Mouse (Mus musculus): Measurements from ENCODE around the gene Zmiz1. TPM values are rescaled to one million over a fixed set of nuclear protein-coding genes. Genes with fewer than 3 reads are reported as not detected.

Zmiz1 gene
- polyA plus RNA-seq, 1 experiment from 2014 or later: 31.3 TPM

- H3K9ac ChIP-seq (ENCODE audit: low read length): 0 out of 2 replicates have a peak overlapping the region, but pooled peaks have one; percentile 35
- peaks cover 34 to 46% of the 10 kb centered on the region in 2 experiments for H3K4me1 ChIP-seq (ENCODE audit: control insufficient read depth in 2 of 2, insufficient read depth in 2 of 2, low read length in 2 of 2)
- H3K36me3 ChIP-seq (ENCODE audit: control insufficient read depth, insufficient read depth, low read length): no peaks in the 10 kb centered on the region
- no peak overlapping the region for H3K4me3 ChIP-seq (ENCODE audit: control insufficient read depth in 1 of 2, insufficient read depth in 1 of 2, low read depth in 1 of 2, low read length in 2 of 2)
- peak; percentile 75 for ATAC-seq (ENCODE audit: insufficient number of reproducible peaks, insufficient read depth, low FRiP score, low read depth)
- no peaks in the 10 kb centered on the region for H3K9me3 ChIP-seq (ENCODE audit: control insufficient read depth, low read length)
- peak overlapping the region; percentile 44 to 67; a peak in 3 of 4 replicates for H3K27ac ChIP-seq (replicated peaks in 1 of 2; ENCODE audit: control insufficient read depth in 1 of 2, insufficient read depth in 1 of 2, low read depth in 2 of 2, low read length in 2 of 2)
- no peaks in the 10 kb centered on the region for H3K27me3 ChIP-seq (ENCODE audit: control insufficient read depth, insufficient read depth, low read length)
- H3K4me2 ChIP-seq (ENCODE audit: low read length): 0 out of 2 replicates have a peak overlapping the region, but pooled peaks have one; percentile 0
- whole genome bisulfite sequencing: 16% methylated on average over 13 of the region's 13 CpGs
These were observed 37.4 kb upstream of the Zmiz1 start for GRCm38 (mm10) chr14:25421596-25422001.

GRCm38 (mm10) chr14:25422946-25423345 lies 36.0 kb upstream of the Zmiz1 start:
- Histone ChIP-seq H3K27ac (replicated peaks in 1 of 2; ENCODE audit: control insufficient read depth in 1 of 2, insufficient read depth in 1 of 2, low read depth in 2 of 2, low read length in 2 of 2) (no peak overlapping the region), H3K27me3 (ENCODE audit: control insufficient read depth, insufficient read depth, low read length) (no peaks in the 10 kb centered on the region), H3K4me1 (ENCODE audit: control insufficient read depth in 2 of 2, insufficient read depth in 2 of 2, low read length in 2 of 2) (peaks cover 25 to 38% of the 10 kb centered on the region in 2 experiments), H3K9me3 (ENCODE audit: control insufficient read depth, low read length) (no peaks in the 10 kb centered on the region), H3K4me2 (ENCODE audit: low read length) (no peak overlapping the region), H3K9ac (ENCODE audit: low read length) (no peak overlapping the region), H3K4me3 (ENCODE audit: control insufficient read depth in 1 of 2, insufficient read depth in 1 of 2, low read depth in 1 of 2, low read length in 2 of 2) (no peak overlapping the region), H3K36me3 (ENCODE audit: control insufficient read depth, insufficient read depth, low read length) (no peaks in the 10 kb centered on the region)
- no peak for ATAC-seq (ENCODE audit: insufficient number of reproducible peaks, insufficient read depth, low FRiP score, low read depth)
- WGBS: 81% methylated on average over 1 of the region's 1 CpGs

- WGBS: 25% methylated on average over 7 of the region's 7 CpGs
- ATAC-seq (ENCODE audit: insufficient number of reproducible peaks, insufficient read depth, low FRiP score, low read depth): no peak
- Histone ChIP-seq H3K4me1 (ENCODE audit: control insufficient read depth in 2 of 2, insufficient read depth in 2 of 2, low read length in 2 of 2) (peaks cover 25 to 38% of the 10 kb centered on the region in 2 experiments), H3K27ac (replicated peaks in 1 of 2; ENCODE audit: control insufficient read depth in 1 of 2, insufficient read depth in 1 of 2, low read depth in 2 of 2, low read length in 2 of 2) (no peak overlapping the region), H3K9me3 (ENCODE audit: control insufficient read depth, low read length) (no peaks in the 10 kb centered on the region), H3K27me3 (ENCODE audit: control insufficient read depth, insufficient read depth, low read length) (no peaks in the 10 kb centered on the region), H3K36me3 (ENCODE audit: control insufficient read depth, insufficient read depth, low read length) (no peaks in the 10 kb centered on the region), H3K9ac (ENCODE audit: low read length) (no peak overlapping the region), H3K4me3 (ENCODE audit: control insufficient read depth in 1 of 2, insufficient read depth in 1 of 2, low read depth in 1 of 2, low read length in 2 of 2) (no peak overlapping the region), H3K4me2 (ENCODE audit: low read length) (no peak overlapping the region)
These were observed 35.1 kb upstream of the Zmiz1 start for GRCm38 (mm10) chr14:25423721-25424443.

- no peak for ATAC-seq (ENCODE audit: insufficient number of reproducible peaks, insufficient read depth, low FRiP score, low read depth)
- H3K27ac ChIP-seq (replicated peaks in 1 of 2; ENCODE audit: control insufficient read depth in 1 of 2, insufficient read depth in 1 of 2, low read depth in 2 of 2, low read length in 2 of 2): no peak overlapping the region
- H3K36me3 ChIP-seq (ENCODE audit: control insufficient read depth, insufficient read depth, low read length): no peaks in the 10 kb centered on the region
- H3K4me1 ChIP-seq (ENCODE audit: control insufficient read depth in 2 of 2, insufficient read depth in 2 of 2, low read length in 2 of 2): peaks cover 9 to 10% of the 10 kb centered on the region in 2 experiments
- no peak overlapping the region for H3K4me3 ChIP-seq (ENCODE audit: control insufficient read depth in 1 of 2, insufficient read depth in 1 of 2, low read depth in 1 of 2, low read length in 2 of 2)
- H3K9me3 ChIP-seq (ENCODE audit: control insufficient read depth, low read length): no peaks in the 10 kb centered on the region
- H3K4me2 ChIP-seq (ENCODE audit: low read length): no peak overlapping the region
- H3K27me3 ChIP-seq (ENCODE audit: control insufficient read depth, insufficient read depth, low read length): no peaks in the 10 kb centered on the region
- no peak overlapping the region for H3K9ac ChIP-seq (ENCODE audit: low read length)
These were observed 20.7 kb upstream of the Zmiz1 start for GRCm38 (mm10) chr14:25438255-25438654.

GRCm38 (mm10) chr14:25440116-25440515 lies 18.9 kb upstream of the Zmiz1 start:
- peaks cover 14 to 15% of the 10 kb centered on the region in 2 experiments for H3K4me1 ChIP-seq (ENCODE audit: control insufficient read depth in 2 of 2, insufficient read depth in 2 of 2, low read length in 2 of 2)
- no peaks in the 10 kb centered on the region for H3K9me3 ChIP-seq (ENCODE audit: control insufficient read depth, low read length)
- no peak overlapping the region for H3K27ac ChIP-seq (replicated peaks in 1 of 2; ENCODE audit: control insufficient read depth in 1 of 2, insufficient read depth in 1 of 2, low read depth in 2 of 2, low read length in 2 of 2)
- no peaks in the 10 kb centered on the region for H3K36me3 ChIP-seq (ENCODE audit: control insufficient read depth, insufficient read depth, low read length)
- no peak overlapping the region for H3K4me2 ChIP-seq (ENCODE audit: low read length)
- ATAC-seq (ENCODE audit: insufficient number of reproducible peaks, insufficient read depth, low FRiP score, low read depth): no peak
- H3K9ac ChIP-seq (ENCODE audit: low read length): no peak overlapping the region
- H3K4me3 ChIP-seq (ENCODE audit: control insufficient read depth in 1 of 2, insufficient read depth in 1 of 2, low read depth in 1 of 2, low read length in 2 of 2): no peak overlapping the region
- no peaks in the 10 kb centered on the region for H3K27me3 ChIP-seq (ENCODE audit: control insufficient read depth, insufficient read depth, low read length)
- WGBS: 15% methylated on average over 1 of the region's 1 CpGs

GRCm38 (mm10) chr14:25440777-25441176 lies 18.2 kb upstream of the Zmiz1 start:
- H3K27me3 ChIP-seq (ENCODE audit: control insufficient read depth, insufficient read depth, low read length): no peaks in the 10 kb centered on the region
- no peak overlapping the region for H3K9ac ChIP-seq (ENCODE audit: low read length)
- H3K9me3 ChIP-seq (ENCODE audit: control insufficient read depth, low read length): no peaks in the 10 kb centered on the region
- no peaks in the 10 kb centered on the region for H3K36me3 ChIP-seq (ENCODE audit: control insufficient read depth, insufficient read depth, low read length)
- no peak overlapping the region for H3K4me3 ChIP-seq (ENCODE audit: control insufficient read depth in 1 of 2, insufficient read depth in 1 of 2, low read depth in 1 of 2, low read length in 2 of 2)
- ATAC-seq (ENCODE audit: insufficient number of reproducible peaks, insufficient read depth, low FRiP score, low read depth): no peak
- H3K4me1 ChIP-seq (ENCODE audit: control insufficient read depth in 2 of 2, insufficient read depth in 2 of 2, low read length in 2 of 2): peaks cover 14 to 20% of the 10 kb centered on the region in 2 experiments
- WGBS: 43% methylated on average over 3 of the region's 3 CpGs
- no peak overlapping the region for H3K27ac ChIP-seq (replicated peaks in 1 of 2; ENCODE audit: control insufficient read depth in 1 of 2, insufficient read depth in 1 of 2, low read depth in 2 of 2, low read length in 2 of 2)
- H3K4me2 ChIP-seq (ENCODE audit: low read length): no peak overlapping the region

- Histone ChIP-seq H3K27me3 (ENCODE audit: control insufficient read depth, insufficient read depth, low read length) (no peaks in the 10 kb centered on the region), H3K4me1 (ENCODE audit: control insufficient read depth in 2 of 2, insufficient read depth in 2 of 2, low read length in 2 of 2) (peaks cover 14 to 20% of the 10 kb centered on the region in 2 experiments), H3K9me3 (ENCODE audit: control insufficient read depth, low read length) (no peaks in the 10 kb centered on the region), H3K36me3 (ENCODE audit: control insufficient read depth, insufficient read depth, low read length) (no peaks in the 10 kb centered on the region), H3K4me2 (ENCODE audit: low read length) (no peak overlapping the region), H3K27ac (replicated peaks in 1 of 2; ENCODE audit: control insufficient read depth in 1 of 2, insufficient read depth in 1 of 2, low read depth in 2 of 2, low read length in 2 of 2) (no peak overlapping the region), H3K9ac (ENCODE audit: low read length) (no peak overlapping the region), H3K4me3 (ENCODE audit: control insufficient read depth in 1 of 2, insufficient read depth in 1 of 2, low read depth in 1 of 2, low read length in 2 of 2) (no peak overlapping the region)
- WGBS: 70% methylated on average over 5 of the region's 5 CpGs
- no peak for ATAC-seq (ENCODE audit: insufficient number of reproducible peaks, insufficient read depth, low FRiP score, low read depth)
These were observed 17.5 kb upstream of the Zmiz1 start for GRCm38 (mm10) chr14:25441469-25441868.

- no peak for ATAC-seq (ENCODE audit: insufficient number of reproducible peaks, insufficient read depth, low FRiP score, low read depth)
- 50% methylated on average over 2 of the region's 2 CpGs for WGBS
- Histone ChIP-seq H3K9me3 (ENCODE audit: control insufficient read depth, low read length) (no peaks in the 10 kb centered on the region), H3K4me2 (ENCODE audit: low read length) (no peak overlapping the region), H3K4me1 (ENCODE audit: control insufficient read depth in 2 of 2, insufficient read depth in 2 of 2, low read length in 2 of 2) (peaks cover 14 to 20% of the 10 kb centered on the region in 2 experiments), H3K4me3 (ENCODE audit: control insufficient read depth in 1 of 2, insufficient read depth in 1 of 2, low read depth in 1 of 2, low read length in 2 of 2) (no peak overlapping the region), H3K27ac (replicated peaks in 1 of 2; ENCODE audit: control insufficient read depth in 1 of 2, insufficient read depth in 1 of 2, low read depth in 2 of 2, low read length in 2 of 2) (no peak overlapping the region), H3K27me3 (ENCODE audit: control insufficient read depth, insufficient read depth, low read length) (no peaks in the 10 kb centered on the region), H3K36me3 (ENCODE audit: control insufficient read depth, insufficient read depth, low read length) (no peaks in the 10 kb centered on the region), H3K9ac (ENCODE audit: low read length) (no peak overlapping the region)
These were observed 16.3 kb upstream of the Zmiz1 start for GRCm38 (mm10) chr14:25442676-25443075.
